ENCODE assay signal across 9 mouse cellular contexts in the genomic region with DNA sequence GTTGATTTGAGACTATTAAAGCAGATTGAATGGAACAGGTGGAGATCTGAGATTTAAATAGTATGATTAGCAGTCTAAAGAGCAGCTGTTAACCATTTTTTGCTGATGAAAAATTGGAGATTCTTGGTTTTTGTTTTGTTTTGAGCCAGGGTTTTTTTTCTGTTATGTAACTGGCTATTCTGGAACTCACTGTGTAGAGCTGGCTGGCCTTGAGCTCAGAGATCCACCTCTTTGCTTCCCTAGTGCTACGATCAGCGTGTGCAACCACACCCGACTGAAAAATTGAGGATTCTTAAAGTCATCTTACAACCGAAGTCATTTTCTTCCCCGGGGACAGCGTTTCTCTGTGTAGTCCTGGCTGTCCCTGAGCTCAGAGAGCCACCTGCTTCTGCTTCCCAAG. TPM values are rescaled to one million over a fixed set of nuclear protein-coding genes. Genes with fewer than 3 reads are reported as not detected.
A peak's percentile ranks its signal among the peaks of the same experiment; 100 is the strongest.
DNase-seq lines count a peak whose midpoint lies in the region; ATAC-seq and TF ChIP-seq lines count a peak whose summit lies in the region.
"Had no signal": no experiment of that assay in that cellular context is flagged by ENCODE, and none has a peak within 500 bp of the region (broad histone marks: within the 10 kb centered on the region; RNA-seq: fewer than 3 reads in every experiment).

No protein-coding gene starts in this region.

- DNase-seq in testis, postnatal 14 days (ENCODE audit: low spot score): no peak
- DNase-seq in limb, embryonic 14.5 days (ENCODE audit: low spot score): no peak
- DNase-seq in stomach, postnatal 0 days (ENCODE audit: low spot score): no peak
- no peak for DNase-seq in B cell, adult 2 months

- H3K27me3 ChIP-seq in erythroblast, embryonic 14.5 days (ENCODE audit: control insufficient read depth): no peaks in the 10 kb centered on the region
- no peaks in the 10 kb centered on the region for H3K27me3 ChIP-seq in testis, adult 2 months (ENCODE audit: control insufficient read depth, insufficient read depth, low read length)
- no peaks in the 10 kb centered on the region for H3K27me3 ChIP-seq in limb, embryonic 14.5 days (ENCODE audit: control insufficient read depth, insufficient read depth, low read length)
- no peaks in the 10 kb centered on the region for H3K27me3 ChIP-seq in stomach, postnatal 0 days (ENCODE audit: control insufficient read depth, insufficient read depth, low read length)

- TF ChIP-seq EP300 in stomach, postnatal 0 days (optimal IDR thresholded peaks at IDR 0.05): no peak

- H3K4me1 ChIP-seq in erythroblast, embryonic 14.5 days (ENCODE audit: control insufficient read depth): peaks cover 63% of the 10 kb centered on the region
- H3K4me1 ChIP-seq in testis, adult 2 months (ENCODE audit: control insufficient read depth, insufficient read depth, low read length): peaks cover 10% of the 10 kb centered on the region
- H3K4me1 ChIP-seq in limb, embryonic 14.5 days (ENCODE audit: control insufficient read depth, insufficient read depth, low read length): no peaks in the 10 kb centered on the region
- 0 out of 2 replicates have a peak, but pooled peaks cover 2% of the 10 kb centered on the region for H3K4me1 ChIP-seq in stomach, postnatal 0 days (replicated peaks; ENCODE audit: control insufficient read depth, insufficient read depth)

- no peak for TF ChIP-seq CTCF in testis, adult 2 months (IDR thresholded peaks at IDR 0.05; ENCODE audit: control insufficient read depth, insufficient read depth, insufficient replicate concordance, low read depth, low read length)
- TF ChIP-seq CTCF in stomach, postnatal 0 days (IDR thresholded peaks at IDR 0.05; ENCODE audit: low read depth): no peak

- WGBS in limb, embryonic 14.5 days: 72% methylated on average over 6 of the region's 6 CpGs
- WGBS in stomach, postnatal 0 days: 50% methylated on average over 6 of the region's 6 CpGs

- no peak for TF ChIP-seq POLR2A in testis, adult 2 months (IDR thresholded peaks at IDR 0.05; ENCODE audit: control insufficient read depth, low read depth, low read length)
- no peak for TF ChIP-seq POLR2A in limb, embryonic 14.5 days (IDR thresholded peaks at IDR 0.05; ENCODE audit: borderline replicate concordance, extremely low read depth, insufficient read depth, insufficient read length)

- H3K36me3 ChIP-seq in erythroblast, embryonic 14.5 days (ENCODE audit: control insufficient read depth): peaks cover 31% of the 10 kb centered on the region
- no peaks in the 10 kb centered on the region for H3K36me3 ChIP-seq in testis, adult 2 months (ENCODE audit: control insufficient read depth, insufficient read depth, low read length)
- H3K36me3 ChIP-seq in limb, embryonic 14.5 days (ENCODE audit: control insufficient read depth, insufficient read depth, low read length): no peaks in the 10 kb centered on the region
- 0 out of 2 replicates have a peak, but pooled peaks cover 3% of the 10 kb centered on the region for H3K36me3 ChIP-seq in stomach, postnatal 0 days (ENCODE audit: control insufficient read depth, insufficient read depth, low read length)

- no peak for ATAC-seq in erythroblast, adult 5-6 weeks (replicated peaks; ENCODE audit: low FRiP score, poor library complexity, severe bottlenecking)
- ATAC-seq in limb, embryonic 14.5 days (ENCODE audit: low FRiP score, low read depth): no peak
- ATAC-seq in stomach, postnatal 0 days (ENCODE audit: low FRiP score, low TSS enrichment): no peak
- no peak for ATAC-seq in monocyte, adult 5-6 weeks (replicated peaks; ENCODE audit: insufficient number of reproducible peaks, low FRiP score, low TSS enrichment, poor library complexity, severe bottlenecking)

- H3K4me2 ChIP-seq in limb, embryonic 14.5 days (replicated peaks; ENCODE audit: low read depth, low read length, severe bottlenecking): peak overlapping the region; percentile 90
- H3K4me2 ChIP-seq in stomach, postnatal 0 days (replicated peaks; ENCODE audit: low read depth): peak overlapping the region; percentile 87

- H3K27ac ChIP-seq in testis, adult 2 months (ENCODE audit: control insufficient read depth, insufficient read depth, low read depth, low read length): peak overlapping the region; percentile 77
- H3K27ac ChIP-seq in limb, embryonic 14.5 days (replicated peaks; ENCODE audit: low read depth, low read length): no peak overlapping the region
- H3K27ac ChIP-seq in stomach, postnatal 0 days (replicated peaks): no peak overlapping the region

- no peak overlapping the region for H3K9ac ChIP-seq in limb, embryonic 14.5 days (ENCODE audit: low read depth, low read length, severe bottlenecking)
- no peak overlapping the region for H3K9ac ChIP-seq in stomach, postnatal 0 days (ENCODE audit: low read length)

- H3K9me3 ChIP-seq in erythroblast, embryonic 14.5 days (ENCODE audit: control insufficient read depth, low read length): no peaks in the 10 kb centered on the region
- H3K9me3 ChIP-seq in limb, embryonic 14.5 days (ENCODE audit: control insufficient read depth, low read length): no peaks in the 10 kb centered on the region
- H3K9me3 ChIP-seq in stomach, postnatal 0 days (ENCODE audit: control insufficient read depth, low read length): no peaks in the 10 kb centered on the region

- H3K4me3 ChIP-seq in erythroblast, embryonic 14.5 days (replicated peaks): peak overlapping the region; percentile 83
- no peak overlapping the region for H3K4me3 ChIP-seq in testis, adult 2 months (ENCODE audit: control insufficient read depth, low read depth, low read length)
- peak overlapping the region; percentile 58 for H3K4me3 ChIP-seq in limb, embryonic 14.5 days (replicated peaks; ENCODE audit: low read length)
- peak overlapping the region; percentile 49; the same call in 1 of the 2 replicates for H3K4me3 ChIP-seq in stomach, postnatal 0 days (ENCODE audit: low read depth, low read length)

RNA-seq across cellular contexts. Expression of a gene that starts 0.9 kb away (rescaled TPM):
- polyA plus RNA-seq in erythroblast, embryonic 14.5 days (2012): 0.18 and 0.29 TPM in 2 replicates
- 4.0 and 7.3 TPM in 2 replicates for total RNA-seq in erythroblast, adult 5-6 weeks (2015; ENCODE audit: low replicate concordance)
- 6.8 and 8.4 TPM in 2 replicates for total RNA-seq in erythroblast, adult 5-6 weeks (2017; ENCODE audit: low replicate concordance)
- 3.7 and 3.8 TPM in 2 replicates for polyA plus RNA-seq in testis, adult 2 months (2012; rRNA removed)
- polyA plus RNA-seq in limb, embryonic 14.5 days (2012; rRNA removed): 6.7 and 10.3 TPM in 2 replicates
- polyA plus RNA-seq in limb, embryonic 14.5 days (2014; fragmentation: Nextera tagmentation; extraction: Ambion mirVana): 3.5 and 3.6 TPM in 2 replicates
- polyA plus RNA-seq in stomach, postnatal 0 days (2015; fragmentation: Nextera tagmentation; extraction: Ambion mirVana): 3.5 and 3.8 TPM in 2 replicates
- total RNA-seq in monocyte, adult 5-6 weeks (2017): not detected in 3 replicates
- polyA plus RNA-seq: liver, adult 2 months had no signal

RNA-seq across cellular contexts. Expression of a gene that starts 15.2 kb away (rescaled TPM):
- 0.10 TPM in 1 of 2 replicates, not detected in the other for polyA plus RNA-seq in erythroblast, embryonic 14.5 days (2012)
- total RNA-seq in erythroblast, adult 5-6 weeks (2015; ENCODE audit: low replicate concordance): 1.7 and 4.4 TPM in 2 replicates
- total RNA-seq in erythroblast, adult 5-6 weeks (2017; ENCODE audit: low replicate concordance): 2.1 and 7.8 TPM in 2 replicates
- polyA plus RNA-seq in testis, adult 2 months (2012; rRNA removed): 65.0 and 67.1 TPM in 2 replicates
- 5.9 and 8.2 TPM in 2 replicates for polyA plus RNA-seq in limb, embryonic 14.5 days (2012; rRNA removed)
- polyA plus RNA-seq in limb, embryonic 14.5 days (2014; fragmentation: Nextera tagmentation; extraction: Ambion mirVana): 2.3 and 2.9 TPM in 2 replicates
- polyA plus RNA-seq in stomach, postnatal 0 days (2015; fragmentation: Nextera tagmentation; extraction: Ambion mirVana): 51.8 and 56.4 TPM in 2 replicates
- total RNA-seq in monocyte, adult 5-6 weeks (2017): 2.3 to 9.8 TPM (median 5.0 TPM) in 3 replicates

RNA-seq across cellular contexts. Expression of a gene that starts 23.5 kb away (rescaled TPM):
- polyA plus RNA-seq in erythroblast, embryonic 14.5 days (2012): 2.5 and 3.9 TPM in 2 replicates
- 7.9 and 20.3 TPM in 2 replicates for total RNA-seq in erythroblast, adult 5-6 weeks (2015; ENCODE audit: low replicate concordance)
- 7.9 and 8.3 TPM in 2 replicates for total RNA-seq in erythroblast, adult 5-6 weeks (2017; ENCODE audit: low replicate concordance)
- polyA plus RNA-seq in testis, adult 2 months (2012; rRNA removed): 286 and 306 TPM in 2 replicates
- polyA plus RNA-seq in limb, embryonic 14.5 days (2012; rRNA removed): 111 and 132 TPM in 2 replicates
- 123 and 140 TPM in 2 replicates for polyA plus RNA-seq in limb, embryonic 14.5 days (2014; fragmentation: Nextera tagmentation; extraction: Ambion mirVana)
- 64.7 and 70.3 TPM in 2 replicates for polyA plus RNA-seq in stomach, postnatal 0 days (2015; fragmentation: Nextera tagmentation; extraction: Ambion mirVana)
- total RNA-seq in monocyte, adult 5-6 weeks (2017): 35.4 to 39.0 TPM (median 37.6 TPM) in 3 replicates

RNA-seq across cellular contexts. Expression of a gene that starts 40.2 kb away (rescaled TPM):
- polyA plus RNA-seq in erythroblast, embryonic 14.5 days (2012): 0.05 and 0.08 TPM in 2 replicates
- total RNA-seq in erythroblast, adult 5-6 weeks (2015; ENCODE audit: low replicate concordance): 6.3 and 7.9 TPM in 2 replicates
- 1.4 and 2.9 TPM in 2 replicates for total RNA-seq in erythroblast, adult 5-6 weeks (2017; ENCODE audit: low replicate concordance)
- polyA plus RNA-seq in testis, adult 2 months (2012; rRNA removed): 1.4 and 1.6 TPM in 2 replicates
- 68.5 and 86.7 TPM in 2 replicates for polyA plus RNA-seq in limb, embryonic 14.5 days (2012; rRNA removed)
- polyA plus RNA-seq in limb, embryonic 14.5 days (2014; fragmentation: Nextera tagmentation; extraction: Ambion mirVana): 48.5 and 75.4 TPM in 2 replicates
- 8.6 and 12.1 TPM in 2 replicates for polyA plus RNA-seq in stomach, postnatal 0 days (2015; fragmentation: Nextera tagmentation; extraction: Ambion mirVana)
- total RNA-seq in monocyte, adult 5-6 weeks (2017): 13.0 to 27.3 TPM (median 15.4 TPM) in 3 replicates

RNA-seq across cellular contexts. Expression of a gene that starts 43.6 kb away (rescaled TPM):
- polyA plus RNA-seq in erythroblast, embryonic 14.5 days (2012): 45.6 and 68.9 TPM in 2 replicates
- 207 and 212 TPM in 2 replicates for total RNA-seq in erythroblast, adult 5-6 weeks (2015; ENCODE audit: low replicate concordance)
- 201 and 236 TPM in 2 replicates for total RNA-seq in erythroblast, adult 5-6 weeks (2017; ENCODE audit: low replicate concordance)
- polyA plus RNA-seq in testis, adult 2 months (2012; rRNA removed): 109 and 126 TPM in 2 replicates
- polyA plus RNA-seq in limb, embryonic 14.5 days (2012; rRNA removed): 246 and 428 TPM in 2 replicates
- 1,273 and 1,449 TPM in 2 replicates for polyA plus RNA-seq in limb, embryonic 14.5 days (2014; fragmentation: Nextera tagmentation; extraction: Ambion mirVana)
- polyA plus RNA-seq in stomach, postnatal 0 days (2015; fragmentation: Nextera tagmentation; extraction: Ambion mirVana): 358 and 380 TPM in 2 replicates
- total RNA-seq in monocyte, adult 5-6 weeks (2017): 17.1 to 48.5 TPM (median 25.0 TPM) in 3 replicates

Comparison
In these comparisons a context has a peak if more than half of its experiments do, and no peak if none do; other contexts are left out.
1. RNA of a gene that starts 23.5 kb away (polyA plus RNA-seq): 286 to 306 TPM in testis, adult 2 months, 111 to 140 TPM in limb, embryonic 14.5 days and 64.7 to 70.3 TPM in stomach, postnatal 0 days; 2.5 to 3.9 TPM in erythroblast, embryonic 14.5 days; every median in the first group is over 10 times any median in the second.